Mouse (Mus musculus) kidney, adult 2 months (tissue): ENCODE measurements around the gene Dll3.

Source experiments
- CTCF ChIP-seq: fragments of 200-500 bp; conservative IDR thresholded peaks from 2 replicates; pipeline ENCODE4 v1.5.1; 2011; ENCODE audit warnings: low read depth, mild to moderate bottlenecking, control low read depth, low read length, moderate library complexity, mixed read lengths; ENCODE audit not compliant: insufficient read depth, insufficient read length
- POLR2A ChIP-seq: fragments of 200-500 bp; IDR thresholded peaks from one replicate; pipeline ENCODE4 v1.6.1; 2011; ENCODE audit warnings: low read depth, low read length, control low read depth

DNA sequence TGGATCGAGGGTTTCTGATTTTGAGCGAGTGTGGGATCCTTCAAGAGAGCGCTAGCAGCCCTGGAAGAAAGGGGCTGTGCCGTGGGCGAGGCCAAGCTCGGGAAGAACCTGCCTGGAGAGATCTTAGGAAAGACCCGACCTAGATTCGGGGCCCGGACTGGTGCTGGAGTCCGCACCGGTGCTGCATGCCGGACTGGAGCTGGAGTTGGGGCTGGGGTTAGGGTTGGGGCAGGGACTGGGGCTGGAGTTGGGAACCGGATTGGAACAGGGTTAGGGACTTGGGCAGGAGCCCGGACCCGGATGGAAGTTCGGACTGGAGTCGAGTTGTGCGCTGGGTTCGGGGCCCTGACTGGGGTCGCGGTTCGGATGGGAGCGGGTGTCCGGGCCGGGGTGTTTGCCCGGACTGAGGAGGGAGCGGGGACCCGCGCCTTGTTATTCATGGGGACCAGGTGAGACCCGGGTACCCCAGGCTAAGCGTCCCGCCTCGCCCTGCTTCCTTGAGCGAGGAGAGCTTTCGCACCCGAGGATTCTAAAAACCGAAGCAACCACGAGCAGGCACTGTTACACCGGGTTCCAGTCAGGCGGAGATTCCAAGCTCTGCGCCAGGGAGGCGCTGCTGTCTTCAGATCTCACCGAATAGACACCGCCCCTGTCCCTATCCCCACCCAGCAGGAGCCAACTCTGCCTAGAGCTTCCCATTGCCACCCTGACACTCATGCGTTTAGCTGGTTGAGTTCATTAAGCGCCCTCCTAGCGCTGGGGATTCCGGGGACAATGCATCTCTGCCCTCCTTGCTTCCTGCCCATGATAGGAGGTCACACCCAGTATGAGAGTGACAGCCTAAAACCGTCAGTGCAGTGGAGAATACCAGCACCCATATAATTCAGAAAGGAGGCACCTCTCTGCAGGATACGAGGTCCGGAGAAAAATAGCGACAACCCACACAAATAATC is 11.1 kb downstream of the Dll3 start, which contains the start of gene Selenov:
- no peak for TF ChIP-seq CTCF
- TF ChIP-seq POLR2A, result no peak
